Mouse (Mus musculus) hindbrain, embryonic 16.5 days (tissue): ENCODE results near the gene Paqr4. TPM values are rescaled to one million over a fixed set of nuclear protein-coding genes. Genes with fewer than 3 reads are reported as not detected.

Source experiments
- ATAC-seq: fragments of 200-750 bp; cut with Nextera tagmentation; 2 replicates; pipeline ENCODE4 v1.8.0; 2017; ENCODE audit warnings: moderate TSS enrichment, moderate library complexity
- H3K27ac ChIP-seq: fragments of 300-500 bp; sonication (generic); 2 replicates; pipeline ENCODE4 v1.5.1; 2014; ENCODE audit warnings: low read depth, mild to moderate bottlenecking, control low read depth, low read length, moderate library complexity
- H3K27me3 ChIP-seq: fragments of 300-500 bp; sonication (generic); replicated peaks from 2 replicates; pipeline ENCODE4 v1.6.1; 2014; ENCODE audit warnings: low read length; ENCODE audit not compliant: control insufficient read depth, insufficient read depth
- H3K36me3 ChIP-seq: fragments of 300-500 bp; sonication (generic); 2 replicates; pipeline ENCODE4 v1.6.1; 2014; ENCODE audit warnings: mild to moderate bottlenecking, low read length, moderate library complexity, mixed read lengths; ENCODE audit not compliant: control insufficient read depth, insufficient read depth
- H3K4me1 ChIP-seq: fragments of 300-500 bp; sonication (generic); 2 replicates; pipeline ENCODE4 v1.6.1; 2014; ENCODE audit warnings: low read depth, low read length; ENCODE audit not compliant: control insufficient read depth, insufficient read depth
- H3K4me2 ChIP-seq: fragments of 300-500 bp; sonication (generic); 2 replicates; pipeline ENCODE4 v1.6.1; 2014; ENCODE audit warnings: mild to moderate bottlenecking, low read length, control low read depth, moderate library complexity
- H3K4me3 ChIP-seq: fragments of 300-500 bp; sonication (generic); 2 replicates; pipeline ENCODE4 v1.5.1; 2014; ENCODE audit warnings: mild to moderate bottlenecking, low read length, control low read depth, moderate library complexity
- H3K9ac ChIP-seq: fragments of 300-500 bp; sonication (generic); 2 replicates; pipeline ENCODE4 v1.6.1; 2014; ENCODE audit warnings: low read depth, mild to moderate bottlenecking, control low read depth, low read length, moderate library complexity
- H3K9me3 ChIP-seq: fragments of 300-500 bp; sonication (generic); 2 replicates; pipeline ENCODE4 v1.6.1; 2014; ENCODE audit warnings: mild to moderate bottlenecking, low read length, moderate library complexity; ENCODE audit not compliant: control insufficient read depth
- WGBS: fragments of 180-500 bp; shearing (Covaris S2); extraction: QIAGEN DNeasy Blood & Tissue Kit; methylation state at CpG from one replicate; pipeline ENCODE4 v1.1.7; 2014; 5-methylcytosine and 5-hydroxymethylcytosine counted together
- polyA plus RNA-seq: library from polyadenylated mRNA; unstranded; fragments of >200 nt; fragmentation: Nextera tagmentation; extraction: Ambion mirVana; gene quantifications from 2 replicates; pipeline ENCODE4 v1.2.1, GENCODE M21; 2015

The Paqr4 gene
- polyA plus RNA-seq, 1 experiment from 2014 or later: 84.1 TPM

DNA sequence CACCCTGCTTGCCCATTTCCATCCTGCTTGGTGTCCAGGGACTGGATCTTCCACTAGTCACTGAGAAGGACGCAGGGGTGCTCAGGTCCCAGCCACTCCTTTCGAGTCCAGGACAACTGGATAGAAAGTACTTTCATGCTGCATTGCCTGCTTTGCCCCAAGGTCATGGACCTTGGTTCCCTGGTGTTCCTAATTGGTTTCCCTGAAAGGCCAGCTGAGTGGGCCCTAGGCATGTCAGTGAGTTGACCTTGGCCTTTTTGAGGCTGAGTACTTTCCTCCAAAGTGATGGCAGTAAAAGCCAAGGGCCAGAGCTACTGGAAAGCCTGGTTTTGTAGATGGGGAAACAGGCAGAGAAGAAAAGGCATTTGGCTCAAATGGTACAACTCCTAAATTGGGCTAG, 18.8 kb downstream of the Paqr4 start:
- H3K4me3 ChIP-seq: no peak overlapping the region

DNA sequence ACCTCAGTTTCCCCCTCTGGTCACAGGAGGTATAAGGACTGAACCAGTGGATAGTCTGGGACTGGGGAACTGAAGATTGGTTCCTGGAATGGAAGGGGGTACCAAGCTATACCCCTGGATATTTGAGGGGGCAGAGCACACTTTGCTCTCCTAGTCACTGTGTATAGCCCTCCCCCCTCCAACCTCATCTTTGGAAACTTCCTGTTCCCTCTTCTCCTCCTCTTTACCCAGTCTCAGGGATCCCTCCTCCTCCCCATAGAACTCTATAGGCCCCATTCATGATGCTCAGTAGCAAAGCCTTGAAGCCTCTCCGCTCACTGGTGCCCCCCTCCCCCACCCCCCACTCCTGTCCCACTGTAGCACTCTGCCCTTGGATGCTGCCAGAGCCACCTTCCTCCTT, 21.2 kb downstream of the Paqr4 start:
- Histone ChIP-seq H3K9me3 (no peaks in the 10 kb centered on the region), H3K4me3 (no peak overlapping the region), H3K36me3 (no peaks in the 10 kb centered on the region), H3K4me2 (no peak overlapping the region), H3K27ac (no peak overlapping the region), H3K4me1 (no peaks in the 10 kb centered on the region), H3K27me3 (no peaks in the 10 kb centered on the region), H3K9ac (no peak overlapping the region)
- WGBS: 7% methylated on average over 1 of the region's 1 CpGs
- ATAC-seq: no peak

More for the DNA sequence above, 18.8 kb downstream of the Paqr4 start:
- Histone ChIP-seq H3K27ac (no peak overlapping the region), H3K9ac (no peak overlapping the region), H3K4me1 (peaks cover 8% of the 10 kb centered on the region), H3K4me2 (no peak overlapping the region), H3K36me3 (no peaks in the 10 kb centered on the region), H3K9me3 (no peaks in the 10 kb centered on the region), H3K27me3 (no peaks in the 10 kb centered on the region)
- 87% methylated on average over 2 of the region's 2 CpGs for WGBS
- ATAC-seq: no peak

DNA sequence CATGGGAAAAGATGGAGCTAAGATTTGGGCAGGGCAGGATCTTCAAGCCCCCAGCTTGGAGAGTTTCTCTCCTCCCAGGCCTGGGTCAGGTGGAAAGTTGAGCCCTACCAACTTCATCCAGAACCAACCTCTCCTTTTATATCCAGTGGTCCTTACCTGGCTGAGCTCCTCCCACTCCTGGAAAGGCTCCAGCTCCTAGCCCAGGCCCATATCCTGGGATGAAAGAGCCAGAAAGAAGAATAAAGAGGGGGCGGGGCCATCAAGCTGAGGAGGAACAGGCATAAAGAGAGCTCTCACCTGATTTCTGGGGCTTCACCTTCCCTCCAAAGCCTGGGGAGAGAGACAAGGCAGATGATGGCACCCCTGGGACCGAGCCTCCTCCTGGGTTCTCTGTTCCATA, 23.7 kb downstream of the Paqr4 start:
- no peak for ATAC-seq
- Histone ChIP-seq H3K36me3 (no peaks in the 10 kb centered on the region), H3K9me3 (no peaks in the 10 kb centered on the region), H3K27ac (no peak overlapping the region), H3K4me2 (no peak overlapping the region), H3K4me1 (no peaks in the 10 kb centered on the region), H3K4me3 (no peak overlapping the region), H3K9ac (no peak overlapping the region), H3K27me3 (no peaks in the 10 kb centered on the region)
- whole genome bisulfite sequencing: 72% methylated on average over 2 of the region's 2 CpGs

DNA sequence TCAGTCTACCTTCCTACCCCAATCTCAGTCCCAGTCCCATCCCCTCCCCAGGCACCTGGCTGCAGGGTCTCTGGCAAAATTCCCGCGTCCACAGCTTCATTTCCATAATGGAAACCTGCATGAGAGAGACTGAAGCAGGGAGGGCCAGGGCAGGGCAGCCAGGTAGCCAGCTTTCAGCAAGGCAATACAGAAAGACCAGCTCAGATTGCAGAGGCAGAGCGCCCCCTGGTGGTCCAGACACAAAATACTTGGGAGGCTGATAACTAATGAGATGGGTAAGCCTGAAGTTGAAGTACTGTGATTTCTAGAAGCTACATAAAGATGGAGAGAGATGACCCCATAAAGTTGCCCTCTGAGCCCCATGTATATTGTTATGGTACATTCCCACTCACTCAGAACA, 34.5 kb downstream of the Paqr4 start:
- Histone ChIP-seq H3K36me3 (no peaks in the 10 kb centered on the region), H3K4me3 (no peak overlapping the region), H3K4me2 (no peak overlapping the region), H3K4me1 (no peaks in the 10 kb centered on the region), H3K9ac (no peak overlapping the region), H3K27me3 (no peaks in the 10 kb centered on the region; the same call in 1 of the 2 replicates), H3K9me3 (no peaks in the 10 kb centered on the region), H3K27ac (no peak overlapping the region)
- WGBS: 0% methylated on average over 3 of the region's 3 CpGs
- peak; percentile 64 for ATAC-seq

DNA sequence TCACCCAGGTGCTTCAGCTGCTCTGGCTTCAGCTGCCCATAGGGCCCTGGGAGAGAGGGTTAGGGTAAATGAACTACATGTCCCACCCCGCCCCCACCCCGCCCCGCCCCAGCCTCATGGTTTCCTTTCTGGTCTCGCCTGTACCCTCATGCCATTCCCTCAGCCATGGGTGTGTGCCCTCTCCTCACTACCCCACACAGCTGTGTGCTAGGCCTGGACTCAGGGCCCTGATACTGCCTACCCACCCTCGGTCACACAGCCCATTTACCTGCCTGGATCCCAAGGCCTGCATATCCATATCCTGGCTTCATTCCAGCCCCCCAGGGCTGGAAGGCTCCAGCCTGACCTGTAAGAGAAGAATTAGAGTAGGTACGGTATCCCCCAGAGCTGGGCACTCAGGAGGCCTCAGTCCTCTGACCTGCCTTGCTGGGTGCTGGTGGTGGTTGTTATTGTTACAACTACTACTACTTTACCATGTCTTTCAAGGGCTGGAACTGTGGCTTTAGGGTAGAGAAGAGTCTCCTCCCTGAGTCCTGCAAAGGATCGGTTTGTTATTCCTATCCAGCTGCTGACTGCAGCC, 35.1 kb downstream of the Paqr4 start:
- no peak overlapping the region for H3K9ac ChIP-seq
- H3K4me3 ChIP-seq: no peak overlapping the region
- no peaks in the 10 kb centered on the region for H3K4me1 ChIP-seq
- no peak for ATAC-seq
- H3K27me3 ChIP-seq: no peaks in the 10 kb centered on the region; the same call in 1 of the 2 replicates
- H3K27ac ChIP-seq: no peak overlapping the region
- no peaks in the 10 kb centered on the region for H3K9me3 ChIP-seq
- 80% methylated on average over 7 of the region's 7 CpGs for WGBS
- H3K4me2 ChIP-seq: no peak overlapping the region
- H3K36me3 ChIP-seq: no peaks in the 10 kb centered on the region

DNA sequence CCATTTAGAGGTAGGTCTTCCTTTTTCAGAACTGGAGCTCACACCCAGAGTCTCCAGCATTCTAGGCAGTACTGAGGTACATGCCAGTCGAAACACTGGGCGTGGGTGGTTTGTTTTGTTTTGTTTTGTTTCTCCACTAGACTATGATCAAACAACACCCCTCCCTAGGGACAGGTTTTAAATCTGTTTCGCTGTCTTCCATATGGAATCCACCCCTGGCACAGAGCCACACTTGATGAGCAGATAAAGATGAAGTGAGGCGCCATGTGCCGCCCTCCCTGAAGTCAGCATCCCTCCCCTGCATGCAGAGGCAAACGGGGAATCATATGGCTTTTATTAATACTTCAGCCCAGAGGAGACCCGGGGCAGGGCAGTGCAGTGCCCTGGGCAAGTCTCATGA, 35.9 kb downstream of the Paqr4 start:
- no peak overlapping the region for H3K4me3 ChIP-seq
- H3K9me3 ChIP-seq: no peaks in the 10 kb centered on the region
- WGBS: 36% methylated on average over 7 of the region's 7 CpGs
- no peak overlapping the region for H3K4me2 ChIP-seq
- H3K9ac ChIP-seq: no peak overlapping the region
- no peaks in the 10 kb centered on the region; the same call in 1 of the 2 replicates for H3K27me3 ChIP-seq
- peaks cover 2% of the 10 kb centered on the region; the same call in 1 of the 2 replicates for H3K4me1 ChIP-seq
- no peaks in the 10 kb centered on the region for H3K36me3 ChIP-seq
- ATAC-seq: no peak
- H3K27ac ChIP-seq: no peak overlapping the region

DNA sequence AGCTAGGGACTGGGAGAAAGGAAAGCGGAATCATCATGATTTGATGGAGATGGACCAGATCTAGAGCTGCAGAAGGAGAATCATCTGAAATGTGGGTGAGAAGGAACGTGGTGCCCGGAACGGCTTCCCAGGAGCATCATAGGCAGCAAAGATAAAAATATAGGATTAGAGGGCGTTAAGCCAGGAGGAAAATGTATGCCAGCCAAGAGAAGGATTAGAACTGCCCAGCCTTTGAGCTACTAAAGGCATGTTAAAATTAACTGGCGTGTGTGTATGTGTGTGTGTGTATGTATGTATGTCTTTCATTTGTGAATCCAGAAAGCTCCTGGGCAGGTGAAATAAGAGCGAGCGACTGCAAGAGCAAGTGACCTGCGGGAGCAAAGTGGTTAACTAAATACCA, 37.4 kb downstream of the Paqr4 start:
- H3K4me1 ChIP-seq: peaks cover 7% of the 10 kb centered on the region
- H3K27me3 ChIP-seq: peaks cover 4% of the 10 kb centered on the region
- no peak overlapping the region for H3K4me3 ChIP-seq
- 84% methylated on average over 9 of the region's 9 CpGs for WGBS
- H3K36me3 ChIP-seq: no peaks in the 10 kb centered on the region
- H3K9ac ChIP-seq: no peak overlapping the region
- no peaks in the 10 kb centered on the region for H3K9me3 ChIP-seq
- no peak overlapping the region for H3K27ac ChIP-seq
- no peak for ATAC-seq
- H3K4me2 ChIP-seq: no peak overlapping the region

DNA sequence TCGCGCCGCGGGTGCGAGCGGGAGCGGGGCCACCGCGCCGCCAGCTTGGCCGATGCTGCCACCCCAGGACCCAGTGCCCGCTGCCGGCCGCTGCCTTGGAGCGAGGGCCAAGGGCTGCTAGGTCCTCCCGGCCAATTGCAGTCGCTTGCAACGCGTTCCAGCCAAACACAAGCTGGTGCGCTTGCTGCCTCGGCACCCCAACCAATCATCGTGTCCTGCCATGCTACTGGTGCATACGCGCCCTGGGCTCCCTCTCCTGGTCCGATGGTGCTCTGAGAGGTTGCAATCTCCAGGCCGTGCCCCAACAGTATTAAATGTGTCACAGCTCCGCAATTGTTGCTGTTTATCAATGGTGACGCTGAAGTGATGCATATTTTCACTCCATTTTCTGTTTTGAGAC, 40.6 kb downstream of the Paqr4 start:
- H3K27ac ChIP-seq: peak overlapping the region; percentile 75
- WGBS: 0% methylated on average over 15 of the region's 28 CpGs
- H3K4me2 ChIP-seq: peak overlapping the region; percentile 97
- H3K4me1 ChIP-seq: peaks cover 7% of the 10 kb centered on the region
- H3K36me3 ChIP-seq: no peaks in the 10 kb centered on the region
- H3K9me3 ChIP-seq: no peaks in the 10 kb centered on the region
- peak; percentile 97 for ATAC-seq
- H3K27me3 ChIP-seq: peaks cover 11% of the 10 kb centered on the region
- peak overlapping the region; percentile 83 for H3K4me3 ChIP-seq
- peak overlapping the region; percentile 74 for H3K9ac ChIP-seq

DNA sequence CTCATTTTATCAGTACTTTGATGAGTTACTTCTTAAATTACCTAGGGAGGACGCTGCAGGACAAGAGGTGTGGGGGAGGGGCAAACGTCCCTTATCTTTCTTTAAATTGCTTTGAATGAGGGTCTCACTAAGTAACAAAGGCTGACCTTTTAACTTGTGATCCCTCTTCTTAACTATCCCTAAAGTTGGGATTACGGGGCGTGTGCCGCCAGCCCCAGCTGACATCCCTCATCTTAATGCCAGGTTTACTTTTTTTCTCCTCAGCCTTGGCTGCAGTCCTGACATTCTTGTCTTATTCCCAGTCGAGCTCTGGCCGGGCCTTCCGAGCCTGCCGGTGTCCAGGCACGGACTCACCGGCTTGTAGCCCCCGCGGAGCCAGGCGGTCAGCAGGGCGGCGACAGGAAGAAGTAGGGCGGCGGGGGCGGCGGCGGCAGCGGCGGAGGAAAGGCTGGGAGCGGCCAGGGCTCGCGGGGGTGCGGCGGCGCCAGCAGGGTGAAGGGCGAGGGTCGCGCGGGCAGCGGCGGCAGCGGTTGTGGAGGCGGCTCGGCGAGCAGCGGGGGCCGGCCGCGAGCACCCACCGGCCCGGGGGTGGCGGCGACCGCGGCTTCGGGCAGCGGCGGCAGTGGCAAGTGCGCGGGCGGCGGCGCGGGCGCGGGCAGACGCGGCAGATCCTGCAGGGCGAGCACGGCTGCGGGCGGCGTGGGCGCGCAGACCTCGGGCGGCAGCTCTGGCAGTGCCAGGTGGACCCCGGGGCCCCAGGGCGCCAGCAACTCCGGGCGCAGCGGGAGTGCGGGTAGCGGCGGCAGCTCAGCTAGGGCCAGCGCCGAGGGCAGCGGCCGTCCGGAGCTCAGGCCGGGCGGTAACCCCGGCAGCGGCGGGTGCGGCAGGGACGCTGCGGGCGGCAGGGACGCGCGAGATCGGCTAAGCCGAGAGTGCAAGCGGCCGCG, 41.3 kb downstream of the Paqr4 start:
- peak overlapping the region; percentile 83 for H3K4me3 ChIP-seq
- WGBS: under 1% methylated on average over 81 of the region's 101 CpGs
- H3K9me3 ChIP-seq: no peaks in the 10 kb centered on the region
- ATAC-seq: no peak; the same call in 1 of the 2 replicates
- H3K27me3 ChIP-seq: peaks cover 11% of the 10 kb centered on the region
- peak overlapping the region; percentile 75 for H3K27ac ChIP-seq
- H3K9ac ChIP-seq: peak overlapping the region; percentile 74
- peak overlapping the region; percentile 97 for H3K4me2 ChIP-seq
- no peaks in the 10 kb centered on the region for H3K36me3 ChIP-seq
- H3K4me1 ChIP-seq: peaks cover 7% of the 10 kb centered on the region
